Mouse (Mus musculus) stomach, embryonic 14.5 days (tissue): ENCODE results near the gene Cenpi. TPM values are rescaled to one million over a fixed set of nuclear protein-coding genes. Genes with fewer than 3 reads are reported as not detected.

Experiments used
- polyA plus RNA-seq: library from polyadenylated mRNA; unstranded; fragments of >200 nt; fragmentation: Nextera tagmentation; extraction: Ambion mirVana; gene quantifications from 2 replicates; pipeline ENCODE4 v1.2.1, GENCODE M21; 2014

Cenpi gene
- polyA plus RNA-seq, 1 experiment from 2014 or later, result 40.0 TPM

Other genes starting within 250 kb of the Cenpi start
- gene Cstf2, start 248.9 kb upstream of the Cenpi start, polyA plus RNA-seq, result 47.3 and 49.5 TPM in 2 replicates
- 0.30 and 0.53 TPM in 2 replicates for gene Xkrx, start 146.0 kb upstream of the Cenpi start, polyA plus RNA-seq
- gene Arl13a, start 120.6 kb upstream of the Cenpi start, polyA plus RNA-seq, result not detected in 2 replicates
- 0.15 and 0.45 TPM in 2 replicates for gene Nox1, start 86.1 kb upstream of the Cenpi start, polyA plus RNA-seq
- gene Trmt2b, start 31.1 kb upstream of the Cenpi start, polyA plus RNA-seq, result 26.5 TPM in 2 replicates
- gene Tmem35a, start 12.9 kb upstream of the Cenpi start, polyA plus RNA-seq, result 5.1 and 5.3 TPM in 2 replicates
- 2.2 and 2.8 TPM in 2 replicates for gene Drp2, start 96.5 kb downstream of the Cenpi start, polyA plus RNA-seq
- 0.13 TPM in 1 of 2 replicates, not detected in the other for gene Taf7l, start 168.4 kb downstream of the Cenpi start, polyA plus RNA-seq
- gene Timm8a1, start 233.8 kb downstream of the Cenpi start, polyA plus RNA-seq, result 71.0 and 81.2 TPM in 2 replicates